Mouse (Mus musculus): ENCODE results near the gene Tex11. TPM values are rescaled to one million over a fixed set of nuclear protein-coding genes. Genes with fewer than 3 reads are reported as not detected.

The Tex11 gene
- polyA plus RNA-seq, 1 experiment from 2014 or later = not detected

DNA sequence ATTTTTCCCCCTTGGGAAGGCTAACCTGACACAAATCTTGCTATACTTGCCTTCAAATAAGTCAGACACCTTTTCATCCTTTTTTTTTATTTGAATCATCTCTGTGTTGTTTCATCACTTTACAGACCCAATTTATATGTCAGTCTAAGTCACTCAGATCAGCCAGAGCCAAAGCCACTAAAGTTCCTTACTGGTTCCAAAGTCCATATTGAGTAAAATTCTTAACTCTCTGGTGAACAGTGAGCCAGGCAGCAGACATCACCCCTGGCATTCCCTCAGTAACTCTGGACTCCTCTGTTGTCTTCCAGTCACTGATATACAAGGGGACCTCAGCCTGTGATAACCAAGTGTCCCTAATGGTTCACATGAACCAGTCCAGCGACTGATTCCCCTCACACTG lies 233.9 kb downstream of the Tex11 start:
- Histone ChIP-seq H3K9ac (ENCODE audit: low read depth, low read length) (no peak overlapping the region), H3K27me3 (ENCODE audit: control insufficient read depth, insufficient read depth, low read length) (no peaks in the 10 kb centered on the region), H3K4me1 (ENCODE audit: control insufficient read depth, insufficient read depth, low read length) (no peaks in the 10 kb centered on the region), H3K27ac (ENCODE audit: low read depth, low read length) (no peak overlapping the region), H3K4me2 (no peak overlapping the region), H3K36me3 (ENCODE audit: control insufficient read depth, insufficient read depth, low read length) (no peaks in the 10 kb centered on the region), H3K4me3 (ENCODE audit: low read depth, low read length) (no peak overlapping the region), H3K9me3 (replicated peaks; ENCODE audit: control insufficient read depth, low read length) (no peaks in the 10 kb centered on the region)
- 60% methylated on average over 1 of the region's 1 CpGs for WGBS (ENCODE audit: insufficient replicate concordance)
- no peak for ATAC-seq (replicated peaks; ENCODE audit: insufficient number of reproducible peaks, low FRiP score, low TSS enrichment)

GRCm38 (mm10) chrX:100821149-100821548 lies 238.3 kb downstream of the Tex11 start:
- H3K4me2 ChIP-seq = no peak overlapping the region
- H3K9me3 ChIP-seq (replicated peaks; ENCODE audit: control insufficient read depth, low read length) = no peaks in the 10 kb centered on the region
- no peaks in the 10 kb centered on the region for H3K27me3 ChIP-seq (ENCODE audit: control insufficient read depth, insufficient read depth, low read length)
- H3K27ac ChIP-seq (ENCODE audit: low read depth, low read length) = no peak overlapping the region
- no peak overlapping the region for H3K9ac ChIP-seq (ENCODE audit: low read depth, low read length)
- H3K36me3 ChIP-seq (ENCODE audit: control insufficient read depth, insufficient read depth, low read length) = no peaks in the 10 kb centered on the region
- H3K4me3 ChIP-seq (ENCODE audit: low read depth, low read length) = no peak overlapping the region
- no peaks in the 10 kb centered on the region for H3K4me1 ChIP-seq (ENCODE audit: control insufficient read depth, insufficient read depth, low read length)
- ATAC-seq (replicated peaks; ENCODE audit: insufficient number of reproducible peaks, low FRiP score, low TSS enrichment) = no peak
- WGBS (ENCODE audit: insufficient replicate concordance) = 63% methylated on average over 1 of the region's 1 CpGs

DNA sequence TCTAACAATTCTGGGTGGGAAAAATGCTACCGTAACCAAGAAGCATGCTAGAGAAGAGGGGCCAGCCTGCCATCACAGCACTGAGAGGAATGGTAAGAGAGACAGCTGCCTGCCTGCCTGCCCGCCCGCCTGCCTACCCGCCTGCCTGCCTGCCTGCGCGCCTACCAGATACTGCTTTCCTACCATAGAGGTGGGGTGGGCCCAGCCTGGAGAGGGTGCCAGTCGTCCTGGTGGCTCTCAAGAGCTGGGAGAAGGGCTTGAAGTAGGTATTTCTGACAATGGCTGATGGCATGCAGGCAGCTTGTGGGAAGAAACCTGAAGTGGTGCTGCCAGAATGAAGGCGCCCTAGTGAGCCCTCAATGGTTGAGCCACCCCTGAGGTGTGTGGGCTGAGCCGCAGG lies 240.8 kb downstream of the Tex11 start:
- no peak for ATAC-seq (replicated peaks; ENCODE audit: insufficient number of reproducible peaks, low FRiP score, low TSS enrichment)
- Histone ChIP-seq H3K27ac (ENCODE audit: low read depth, low read length) (no peak overlapping the region), H3K36me3 (ENCODE audit: control insufficient read depth, insufficient read depth, low read length) (no peaks in the 10 kb centered on the region; the same call in 1 of the 2 replicates), H3K9me3 (replicated peaks; ENCODE audit: control insufficient read depth, low read length) (no peaks in the 10 kb centered on the region), H3K9ac (ENCODE audit: low read depth, low read length) (no peak overlapping the region), H3K4me2 (no peak overlapping the region), H3K4me1 (ENCODE audit: control insufficient read depth, insufficient read depth, low read length) (no peaks in the 10 kb centered on the region), H3K4me3 (ENCODE audit: low read depth, low read length) (no peak overlapping the region), H3K27me3 (ENCODE audit: control insufficient read depth, insufficient read depth, low read length) (no peaks in the 10 kb centered on the region)
- WGBS (ENCODE audit: insufficient replicate concordance) = 81% methylated on average over 9 of the region's 9 CpGs

GRCm38 (mm10) chrX:100815766-100816165 lies 243.7 kb downstream of the Tex11 start:
- H3K4me1 ChIP-seq (ENCODE audit: control insufficient read depth, insufficient read depth, low read length) = no peaks in the 10 kb centered on the region; the same call in 1 of the 2 replicates
- no peaks in the 10 kb centered on the region for H3K9me3 ChIP-seq (replicated peaks; ENCODE audit: control insufficient read depth, low read length)
- no peak overlapping the region for H3K4me2 ChIP-seq
- peaks cover 2% of the 10 kb centered on the region; the same call in 1 of the 2 replicates for H3K36me3 ChIP-seq (ENCODE audit: control insufficient read depth, insufficient read depth, low read length)
- H3K27ac ChIP-seq (ENCODE audit: low read depth, low read length) = no peak overlapping the region
- no peak for ATAC-seq (replicated peaks; ENCODE audit: insufficient number of reproducible peaks, low FRiP score, low TSS enrichment)
- WGBS (ENCODE audit: insufficient replicate concordance) = 83% methylated on average over 7 of the region's 7 CpGs
- no peak overlapping the region for H3K9ac ChIP-seq (ENCODE audit: low read depth, low read length)
- H3K27me3 ChIP-seq (ENCODE audit: control insufficient read depth, insufficient read depth, low read length) = no peaks in the 10 kb centered on the region
- no peak overlapping the region for H3K4me3 ChIP-seq (ENCODE audit: low read depth, low read length)

GRCm38 (mm10) chrX:100814139-100814538 lies 245.3 kb downstream of the Tex11 start:
- WGBS (ENCODE audit: insufficient replicate concordance) = 81% methylated on average over 8 of the region's 8 CpGs
- peaks cover 2% of the 10 kb centered on the region; the same call in 1 of the 2 replicates for H3K36me3 ChIP-seq (ENCODE audit: control insufficient read depth, insufficient read depth, low read length)

GRCm38 (mm10) chrX:100811129-100811528 lies 248.3 kb downstream of the Tex11 start:
- H3K4me3 ChIP-seq (ENCODE audit: low read depth, low read length) = no peak overlapping the region
- no peak for ATAC-seq (replicated peaks; ENCODE audit: insufficient number of reproducible peaks, low FRiP score, low TSS enrichment)
- no peak overlapping the region for H3K9ac ChIP-seq (ENCODE audit: low read depth, low read length)
- H3K4me1 ChIP-seq (ENCODE audit: control insufficient read depth, insufficient read depth, low read length) = peaks cover 7% of the 10 kb centered on the region; the same call in 1 of the 2 replicates
- peaks cover 2% of the 10 kb centered on the region; the same call in 1 of the 2 replicates for H3K36me3 ChIP-seq (ENCODE audit: control insufficient read depth, insufficient read depth, low read length)
- H3K4me2 ChIP-seq = no peak overlapping the region
- H3K27ac ChIP-seq (ENCODE audit: low read depth, low read length) = no peak overlapping the region
- no peaks in the 10 kb centered on the region for H3K9me3 ChIP-seq (replicated peaks; ENCODE audit: control insufficient read depth, low read length)
- WGBS (ENCODE audit: insufficient replicate concordance) = 86% methylated on average over 4 of the region's 4 CpGs
- H3K27me3 ChIP-seq (ENCODE audit: control insufficient read depth, insufficient read depth, low read length) = no peaks in the 10 kb centered on the region

More at GRCm38 (mm10) chrX:100814139-100814538, 245.3 kb downstream of the Tex11 start:
- H3K9me3 ChIP-seq (replicated peaks; ENCODE audit: control insufficient read depth, low read length) = no peaks in the 10 kb centered on the region
- peaks cover 7% of the 10 kb centered on the region; the same call in 1 of the 2 replicates for H3K4me1 ChIP-seq (ENCODE audit: control insufficient read depth, insufficient read depth, low read length)
- H3K4me3 ChIP-seq (ENCODE audit: low read depth, low read length) = no peak overlapping the region
- no peak overlapping the region for H3K27ac ChIP-seq (ENCODE audit: low read depth, low read length)
- no peak overlapping the region for H3K9ac ChIP-seq (ENCODE audit: low read depth, low read length)
- no peak for ATAC-seq (replicated peaks; ENCODE audit: insufficient number of reproducible peaks, low FRiP score, low TSS enrichment)
- H3K4me2 ChIP-seq = no peak overlapping the region
- no peaks in the 10 kb centered on the region for H3K27me3 ChIP-seq (ENCODE audit: control insufficient read depth, insufficient read depth, low read length)

GRCm38 (mm10) chrX:100802034-100802433 lies 257.4 kb downstream of the Tex11 start:
- H3K9me3 ChIP-seq (replicated peaks; ENCODE audit: control insufficient read depth, low read length) = no peaks in the 10 kb centered on the region
- no peak overlapping the region for H3K4me2 ChIP-seq
- no peak for ATAC-seq (replicated peaks; ENCODE audit: insufficient number of reproducible peaks, low FRiP score, low TSS enrichment)
- H3K4me1 ChIP-seq (ENCODE audit: control insufficient read depth, insufficient read depth, low read length) = 0 out of 2 replicates have a peak, but pooled peaks cover 2% of the 10 kb centered on the region
- H3K36me3 ChIP-seq (ENCODE audit: control insufficient read depth, insufficient read depth, low read length) = no peaks in the 10 kb centered on the region
- H3K27me3 ChIP-seq (ENCODE audit: control insufficient read depth, insufficient read depth, low read length) = no peaks in the 10 kb centered on the region
- no peak overlapping the region for H3K27ac ChIP-seq (ENCODE audit: low read depth, low read length)
- WGBS (ENCODE audit: insufficient replicate concordance) = 73% methylated on average over 6 of the region's 6 CpGs
- no peak overlapping the region for H3K9ac ChIP-seq (ENCODE audit: low read depth, low read length)
- H3K4me3 ChIP-seq (ENCODE audit: low read depth, low read length) = no peak overlapping the region

DNA sequence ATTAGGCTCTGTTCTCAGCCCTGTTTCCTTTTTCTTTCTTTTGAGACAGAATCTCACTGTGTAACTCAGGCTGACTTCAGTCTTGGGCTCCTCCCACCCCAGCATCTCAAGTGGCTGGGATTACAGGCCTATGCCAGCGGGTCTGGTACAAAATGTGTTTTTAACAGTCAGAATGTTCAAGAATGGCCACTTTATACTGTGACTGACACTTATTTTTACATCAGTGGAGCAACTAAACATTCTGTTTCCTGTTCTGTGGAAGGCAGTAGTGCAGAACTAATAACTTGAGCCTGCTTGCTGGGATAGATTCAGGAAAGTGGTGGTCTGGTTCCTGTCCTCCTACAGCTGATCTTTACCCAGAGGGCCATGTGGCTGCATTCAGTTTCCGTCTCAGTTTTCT lies 258.8 kb downstream of the Tex11 start:
- ATAC-seq (replicated peaks; ENCODE audit: insufficient number of reproducible peaks, low FRiP score, low TSS enrichment) = no peak
- Histone ChIP-seq H3K36me3 (ENCODE audit: control insufficient read depth, insufficient read depth, low read length) (no peaks in the 10 kb centered on the region), H3K9ac (ENCODE audit: low read depth, low read length) (no peak overlapping the region), H3K27me3 (ENCODE audit: control insufficient read depth, insufficient read depth, low read length) (no peaks in the 10 kb centered on the region), H3K27ac (ENCODE audit: low read depth, low read length) (peak overlapping the region; percentile 35; the same call in 1 of the 2 replicates), H3K4me3 (ENCODE audit: low read depth, low read length) (no peak overlapping the region), H3K9me3 (replicated peaks; ENCODE audit: control insufficient read depth, low read length) (no peaks in the 10 kb centered on the region), H3K4me2 (no peak overlapping the region), H3K4me1 (ENCODE audit: control insufficient read depth, insufficient read depth, low read length) (0 out of 2 replicates have a peak, but pooled peaks cover 2% of the 10 kb centered on the region)
- WGBS (ENCODE audit: insufficient replicate concordance) = 31% methylated on average over 2 of the region's 2 CpGs

GRCm38 (mm10) chrX:100797851-100798527 lies 261.5 kb downstream of the Tex11 start:
- H3K27me3 ChIP-seq (ENCODE audit: control insufficient read depth, insufficient read depth, low read length) = no peaks in the 10 kb centered on the region
- ATAC-seq (replicated peaks; ENCODE audit: insufficient number of reproducible peaks, low FRiP score, low TSS enrichment) = no peak
- H3K4me3 ChIP-seq (ENCODE audit: low read depth, low read length) = no peak overlapping the region
- no peak overlapping the region for H3K9ac ChIP-seq (ENCODE audit: low read depth, low read length)
- H3K4me2 ChIP-seq = no peak overlapping the region
- H3K27ac ChIP-seq (ENCODE audit: low read depth, low read length) = peak overlapping the region; percentile 50; the same call in 1 of the 2 replicates
- no peaks in the 10 kb centered on the region for H3K9me3 ChIP-seq (replicated peaks; ENCODE audit: control insufficient read depth, low read length)
- peaks cover 7% of the 10 kb centered on the region; the same call in 1 of the 2 replicates for H3K4me1 ChIP-seq (ENCODE audit: control insufficient read depth, insufficient read depth, low read length)
- no peaks in the 10 kb centered on the region for H3K36me3 ChIP-seq (ENCODE audit: control insufficient read depth, insufficient read depth, low read length)
- 51% methylated on average over 7 of the region's 7 CpGs for WGBS (ENCODE audit: insufficient replicate concordance)

Data from heart, embryonic 11.5 days (tissue).